Mouse (Mus musculus): ENCODE measurements around the gene Gm49320. TPM values are rescaled to one million over a fixed set of nuclear protein-coding genes. Genes with fewer than 3 reads are reported as not detected.

The Gm49320 gene
- 0.97 and 1.2 TPM in 2 replicates for polyA plus RNA-seq (2015; fragmentation: Nextera tagmentation; extraction: Ambion mirVana)

- peak; percentile 99 for DNase-seq (ENCODE audit: low spot score)
- H3K36me3 ChIP-seq (ENCODE audit: insufficient read depth, low read length), result 0 out of 2 replicates have a peak, but pooled peaks cover 14% of the 10 kb centered on the region
- peak within 1 kb of the TSS; percentile 84 for H3K4me2 ChIP-seq (ENCODE audit: low read length)
- peak within 1 kb of the TSS; percentile 80 for H3K4me3 ChIP-seq (replicated peaks; ENCODE audit: low read depth, low read length)
- H3K4me1 ChIP-seq (replicated peaks; ENCODE audit: insufficient read depth, low read length), result peaks cover 11% of the 10 kb centered on the region
- peak; percentile 97 for ATAC-seq (replicated peaks; ENCODE audit: low FRiP score, low read depth)
- H3K27ac ChIP-seq, result peak within 1 kb of the TSS; percentile 78
- H3K9me3 ChIP-seq (replicated peaks; ENCODE audit: low read length), result no peaks in the 10 kb centered on the region
- under 1% methylated on average over 59 of the region's 71 CpGs for WGBS
- no peaks in the 10 kb centered on the region for H3K27me3 ChIP-seq (ENCODE audit: insufficient read depth, low read length)
- peak within 1 kb of the TSS; percentile 63 for H3K9ac ChIP-seq (ENCODE audit: low read depth, low read length)
- peak; percentile 63 for TF ChIP-seq CTCF (IDR thresholded peaks at IDR 0.05; ENCODE audit: low read depth)
These were observed at the start of gene Gm49320, which contains the start of gene Map2k7 for GRCm38 (mm10) chr8:4238434-4239192. TSS of gene Gm49320 (plus strand) at chr8:4238865. TSS of gene Map2k7 (plus strand) at chr8:4238740.

GRCm38 (mm10) chr8:4189031-4189722, 49.5 kb upstream of the Gm49320 start:
- Histone ChIP-seq H3K27me3 (ENCODE audit: insufficient read depth, low read length) (no peaks in the 10 kb centered on the region), H3K4me2 (ENCODE audit: low read length) (no peak overlapping the region), H3K9ac (ENCODE audit: low read depth, low read length) (no peak overlapping the region), H3K9me3 (replicated peaks; ENCODE audit: low read length) (no peaks in the 10 kb centered on the region), H3K27ac (no peak overlapping the region), H3K4me3 (replicated peaks; ENCODE audit: low read depth, low read length) (no peak overlapping the region), H3K4me1 (replicated peaks; ENCODE audit: insufficient read depth, low read length) (0 out of 2 replicates have a peak, but pooled peaks cover 8% of the 10 kb centered on the region), H3K36me3 (ENCODE audit: insufficient read depth, low read length) (peaks cover 31% of the 10 kb centered on the region; the same call in 1 of the 2 replicates)
- WGBS, result 37% methylated on average over 3 of the region's 3 CpGs
- no peak for TF ChIP-seq CTCF (IDR thresholded peaks at IDR 0.05; ENCODE audit: low read depth)
- no peak for DNase-seq (ENCODE audit: low spot score)
- no peak for ATAC-seq (replicated peaks; ENCODE audit: low FRiP score, low read depth)

- Histone ChIP-seq H3K4me1 (replicated peaks; ENCODE audit: insufficient read depth, low read length) (0 out of 2 replicates have a peak, but pooled peaks cover 8% of the 10 kb centered on the region), H3K27ac (no peak overlapping the region), H3K36me3 (ENCODE audit: insufficient read depth, low read length) (peaks cover 9% of the 10 kb centered on the region; the same call in 1 of the 2 replicates), H3K4me2 (ENCODE audit: low read length) (no peak overlapping the region), H3K9me3 (replicated peaks; ENCODE audit: low read length) (no peaks in the 10 kb centered on the region), H3K9ac (ENCODE audit: low read depth, low read length) (no peak overlapping the region), H3K4me3 (replicated peaks; ENCODE audit: low read depth, low read length) (no peak overlapping the region), H3K27me3 (ENCODE audit: insufficient read depth, low read length) (no peaks in the 10 kb centered on the region)
- no peak for TF ChIP-seq CTCF (IDR thresholded peaks at IDR 0.05; ENCODE audit: low read depth)
- no peak for DNase-seq (ENCODE audit: low spot score)
- 69% methylated on average over 5 of the region's 5 CpGs for WGBS
- no peak for ATAC-seq (replicated peaks; ENCODE audit: low FRiP score, low read depth)
These were observed 46.4 kb upstream of the Gm49320 start for GRCm38 (mm10) chr8:4192305-4192704.

GRCm38 (mm10) chr8:4192807-4193587, 45.7 kb upstream of the Gm49320 start:
- H3K4me1 ChIP-seq (replicated peaks; ENCODE audit: insufficient read depth, low read length), result 0 out of 2 replicates have a peak, but pooled peaks cover 8% of the 10 kb centered on the region
- peak; percentile 92 for DNase-seq (ENCODE audit: low spot score)
- no peaks in the 10 kb centered on the region for H3K9me3 ChIP-seq (replicated peaks; ENCODE audit: low read length)
- H3K36me3 ChIP-seq (ENCODE audit: insufficient read depth, low read length), result 0 out of 2 replicates have a peak, but pooled peaks cover 5% of the 10 kb centered on the region
- no peak overlapping the region for H3K4me3 ChIP-seq (replicated peaks; ENCODE audit: low read depth, low read length)
- H3K4me2 ChIP-seq (ENCODE audit: low read length), result 0 out of 2 replicates have a peak overlapping the region, but pooled peaks have one; percentile 3
- no peaks in the 10 kb centered on the region for H3K27me3 ChIP-seq (ENCODE audit: insufficient read depth, low read length)
- no peak overlapping the region for H3K9ac ChIP-seq (ENCODE audit: low read depth, low read length)
- no peak overlapping the region for H3K27ac ChIP-seq
- TF ChIP-seq CTCF (IDR thresholded peaks at IDR 0.05; ENCODE audit: low read depth), result peak; percentile 94
- 14% methylated on average over 18 of the region's 18 CpGs for WGBS
- peak; percentile 93 for ATAC-seq (replicated peaks; ENCODE audit: low FRiP score, low read depth)

DNA sequence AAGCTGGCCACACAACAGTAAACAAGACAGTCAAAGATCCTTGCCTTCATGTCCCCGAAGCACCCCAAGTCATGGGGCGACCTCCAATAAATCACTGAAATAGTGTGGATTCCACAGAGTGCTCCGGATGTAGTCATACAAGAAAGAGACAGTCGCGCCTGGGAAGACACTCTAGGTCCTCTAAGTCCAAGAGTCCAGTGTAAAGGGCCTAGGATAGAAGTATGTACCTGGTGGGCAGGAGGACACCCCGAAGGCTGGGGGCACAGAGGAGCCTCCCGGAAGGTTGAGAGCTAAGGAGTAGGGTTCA, 45.1 kb upstream of the Gm49320 start:
- H3K27ac ChIP-seq, result no peak overlapping the region
- H3K9ac ChIP-seq (ENCODE audit: low read depth, low read length), result no peak overlapping the region
- no peak overlapping the region for H3K4me3 ChIP-seq (replicated peaks; ENCODE audit: low read depth, low read length)
- no peaks in the 10 kb centered on the region for H3K9me3 ChIP-seq (replicated peaks; ENCODE audit: low read length)
- DNase-seq (ENCODE audit: low spot score) (no peak), ATAC-seq (replicated peaks; ENCODE audit: low FRiP score, low read depth) (peak; percentile 78)
- H3K4me2 ChIP-seq (ENCODE audit: low read length), result 0 out of 2 replicates have a peak overlapping the region, but pooled peaks have one; percentile 3
- WGBS, result 40% methylated on average over 7 of the region's 7 CpGs
- H3K36me3 ChIP-seq (ENCODE audit: insufficient read depth, low read length), result 0 out of 2 replicates have a peak, but pooled peaks cover 1% of the 10 kb centered on the region
- H3K27me3 ChIP-seq (ENCODE audit: insufficient read depth, low read length), result no peaks in the 10 kb centered on the region
- no peak; the same call in 1 of the 2 replicates for TF ChIP-seq CTCF (IDR thresholded peaks at IDR 0.05; ENCODE audit: low read depth)
- H3K4me1 ChIP-seq (replicated peaks; ENCODE audit: insufficient read depth, low read length), result 0 out of 2 replicates have a peak, but pooled peaks cover 8% of the 10 kb centered on the region

GRCm38 (mm10) chr8:4201321-4201720, 37.3 kb upstream of the Gm49320 start:
- Histone ChIP-seq H3K4me3 (replicated peaks; ENCODE audit: low read depth, low read length) (no peak overlapping the region), H3K4me1 (replicated peaks; ENCODE audit: insufficient read depth, low read length) (no peaks in the 10 kb centered on the region), H3K9ac (ENCODE audit: low read depth, low read length) (no peak overlapping the region), H3K4me2 (ENCODE audit: low read length) (no peak overlapping the region), H3K9me3 (replicated peaks; ENCODE audit: low read length) (no peaks in the 10 kb centered on the region), H3K27me3 (ENCODE audit: insufficient read depth, low read length) (no peaks in the 10 kb centered on the region), H3K27ac (no peak overlapping the region), H3K36me3 (ENCODE audit: insufficient read depth, low read length) (no peaks in the 10 kb centered on the region)
- DNase-seq (ENCODE audit: low spot score), result no peak
- 56% methylated on average over 2 of the region's 2 CpGs for WGBS
- no peak for TF ChIP-seq CTCF (IDR thresholded peaks at IDR 0.05; ENCODE audit: low read depth)
- no peak for ATAC-seq (replicated peaks; ENCODE audit: low FRiP score, low read depth)

Measured in kidney, postnatal 0 days (tissue).